Mouse (Mus musculus) thymus, postnatal 25 days (tissue): ENCODE results near the gene Gm20662.

Experiments used
- DNase-seq: peaks from one replicate; pipeline ENCODE4 v3.0.0; 2022

The Gm20662 gene

DNA sequence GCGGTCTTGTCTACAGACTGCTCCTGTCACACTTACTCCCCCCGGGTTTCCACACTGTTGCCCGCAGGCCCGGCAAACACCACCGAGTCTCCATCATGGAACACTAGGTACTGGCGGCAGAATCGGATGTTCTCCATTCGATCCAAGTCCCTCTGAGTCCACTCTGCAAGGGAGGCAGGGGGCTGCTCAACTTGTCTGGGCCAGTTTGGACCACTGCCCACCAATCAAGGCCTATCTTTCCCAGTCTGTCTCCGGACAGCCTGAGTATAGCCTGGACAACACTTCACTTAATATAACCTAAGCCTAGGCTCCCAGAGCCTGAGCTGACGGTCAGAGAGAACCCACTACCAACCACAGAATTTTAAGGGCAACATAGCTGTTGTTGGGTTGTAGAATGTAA lies 97.4 kb downstream of the Gm20662 start:
- DNase-seq = no peak

DNA sequence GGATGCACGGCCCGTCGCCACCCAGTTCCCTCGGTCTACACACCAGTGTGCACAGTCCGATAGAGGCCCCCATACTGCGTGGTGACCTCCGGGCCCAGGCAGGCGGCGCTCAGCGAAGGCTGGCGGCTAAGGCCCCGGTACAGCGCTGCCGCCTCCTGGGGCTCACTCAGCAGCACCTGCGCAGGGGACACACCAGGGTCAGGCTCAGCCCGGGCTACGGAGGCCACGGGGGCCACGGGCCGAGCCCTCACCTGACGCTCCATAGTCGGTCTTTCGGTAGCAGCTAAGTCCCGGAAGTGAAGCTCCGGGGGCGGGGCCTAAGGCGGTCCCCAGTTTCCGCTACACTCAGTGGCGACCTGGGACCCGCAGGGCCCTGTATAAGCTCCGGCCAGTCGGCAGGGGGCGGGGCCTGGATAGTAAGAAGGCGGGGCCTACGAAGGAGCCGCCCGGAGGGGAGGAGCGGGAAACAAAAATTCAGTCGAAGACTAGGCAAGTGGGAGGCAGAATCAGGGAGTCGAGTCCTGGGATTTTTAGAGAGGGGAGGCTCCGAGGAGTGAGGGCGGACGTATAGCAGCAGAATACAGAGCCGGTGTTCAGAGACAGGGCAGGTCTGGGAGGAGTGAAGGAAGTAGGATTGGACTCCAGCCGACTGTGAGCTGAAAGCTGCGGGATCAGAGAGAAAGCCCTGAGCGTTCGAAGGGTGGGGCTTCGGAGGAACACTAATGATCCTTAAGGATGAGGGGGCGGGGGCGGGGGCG lies 98.2 kb downstream of the Gm20662 start, which contains the start of gene Apeh:
Apeh (minus strand) TSS at position 423 of the 758 bp plus-strand sequence.
- DNase-seq = peak; percentile 97
